Mouse (Mus musculus) layer of hippocampus, adult 2 months (tissue): ENCODE data around the gene Mcu. TPM values are rescaled to one million over a fixed set of nuclear protein-coding genes. Genes with fewer than 3 reads are reported as not detected.

Experiments used
- DNase-seq, 2 experiments: peaks; one replicate each; pipeline ENCODE4 v3.0.0; 2022; ENCODE audit warnings: low spot score in 2 of 2
- H3K27ac ChIP-seq: fragments of 200-600 bp; 2 replicates; pipeline ENCODE4 v1.8.1; 2022
- H3K4me3 ChIP-seq: fragments of 200-600 bp; 2 replicates; pipeline ENCODE4 v1.8.1; 2022; ENCODE audit warnings: mild to moderate bottlenecking
- CTCF ChIP-seq: fragments of 200-600 bp; conservative IDR thresholded peaks from 2 replicates; pipeline ENCODE4 v1.8.1; 2022; ENCODE audit warnings: antibody characterized with exemption, mild to moderate bottlenecking, moderate library complexity
- total RNA-seq, 2 experiments: library from RNA; stranded (reverse); gene quantifications; 2 replicates each; pipeline ENCODE4 v1.2.3; 2021

Mcu gene
- total RNA-seq, 2 experiments from 2014 or later = 53.8 to 54.8 TPM

DNA sequence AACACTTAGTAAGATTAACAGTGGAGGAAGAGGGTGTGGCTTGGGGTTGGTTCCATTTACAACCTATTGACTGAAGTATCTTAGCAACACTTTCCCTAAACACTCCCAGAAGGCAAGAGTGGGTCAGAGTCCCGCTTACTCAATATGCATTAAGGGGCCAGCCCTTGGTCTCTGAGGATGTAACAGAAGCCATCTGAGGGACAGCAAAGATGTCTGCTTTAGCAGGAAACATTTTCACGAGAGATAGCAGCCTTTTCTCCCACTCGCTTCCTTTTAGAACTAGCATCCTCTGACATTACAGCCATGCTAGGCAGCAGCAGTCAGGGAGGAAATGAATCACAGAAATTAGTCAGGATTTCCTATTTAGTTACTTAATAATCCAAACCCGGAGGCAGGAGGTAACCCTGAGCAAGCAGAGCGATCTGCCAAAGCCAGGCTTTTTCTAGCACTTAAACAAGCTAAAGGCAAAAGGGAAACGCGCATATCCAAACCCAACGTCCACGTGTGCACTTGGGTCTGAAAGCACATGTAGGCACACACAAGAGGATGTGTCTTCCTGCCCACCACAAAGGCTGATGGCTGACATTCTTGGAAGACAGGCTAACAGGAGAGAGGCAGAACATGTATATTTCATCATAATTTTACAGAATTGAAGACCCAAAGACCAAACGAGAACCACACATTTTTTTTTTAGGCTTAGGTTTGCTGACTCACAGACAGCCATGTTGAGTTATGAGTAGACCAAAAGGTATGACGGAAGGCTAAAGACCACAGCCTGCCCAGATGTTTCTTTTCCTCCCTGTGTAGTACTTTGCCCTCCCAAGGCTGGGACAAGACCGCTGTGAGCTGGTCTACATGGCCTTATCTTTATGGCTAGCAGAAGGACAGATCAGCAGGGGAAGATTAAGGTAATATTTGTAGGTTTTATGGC, 38.4 kb downstream of the Mcu start:
- peak in 1 of 2 experiments; percentile 14 for DNase-seq
- TF ChIP-seq CTCF = no peak
- peak overlapping the region; percentile 22; the same call in 1 of the 2 replicates for H3K4me3 ChIP-seq
- peak overlapping the region; percentile 24 for H3K27ac ChIP-seq

DNA sequence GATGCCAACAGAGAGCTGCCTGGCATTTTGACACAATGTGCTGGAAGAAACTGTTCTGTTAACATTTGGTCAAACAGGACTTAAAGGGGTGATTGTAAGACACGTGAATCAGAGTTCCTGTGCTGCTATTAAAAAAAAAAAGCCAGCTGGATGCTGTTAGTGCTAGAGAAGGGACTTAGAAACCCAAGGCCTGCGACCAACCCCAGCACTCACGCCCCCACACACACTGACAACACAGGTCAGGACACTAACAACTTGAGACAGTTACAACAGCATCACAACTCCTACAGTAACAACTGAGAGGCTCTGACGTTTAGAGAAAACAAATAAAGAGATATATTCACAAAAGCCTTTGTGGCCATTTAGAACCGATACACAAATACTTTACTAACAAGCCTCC, 40.2 kb downstream of the Mcu start:
- Histone ChIP-seq H3K4me3 (no peak overlapping the region), H3K27ac (peak overlapping the region; percentile 54; the same call in 1 of the 2 replicates)
- no peak for TF ChIP-seq CTCF
- no peak for DNase-seq

DNA sequence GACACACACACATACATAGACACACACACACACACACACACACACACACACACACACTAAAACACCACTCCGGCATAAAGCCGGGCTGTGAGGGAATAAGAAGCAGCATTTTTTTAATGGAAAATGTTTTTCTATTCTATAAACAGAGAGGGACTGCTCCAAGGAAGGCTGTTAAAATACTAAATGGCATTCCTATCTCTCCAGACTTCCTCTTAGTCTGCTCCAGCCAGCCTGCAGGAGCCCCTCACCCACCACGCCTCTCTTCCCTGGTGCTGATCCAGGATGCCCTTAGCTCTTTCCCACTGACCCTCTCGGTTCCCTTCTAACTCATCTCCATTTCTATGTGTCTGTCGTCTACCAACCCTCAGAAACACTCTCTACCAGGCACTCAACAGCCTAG, 44.5 kb downstream of the Mcu start:
- no peak overlapping the region for H3K4me3 ChIP-seq
- no peak for DNase-seq
- no peak overlapping the region for H3K27ac ChIP-seq
- TF ChIP-seq CTCF = no peak

DNA sequence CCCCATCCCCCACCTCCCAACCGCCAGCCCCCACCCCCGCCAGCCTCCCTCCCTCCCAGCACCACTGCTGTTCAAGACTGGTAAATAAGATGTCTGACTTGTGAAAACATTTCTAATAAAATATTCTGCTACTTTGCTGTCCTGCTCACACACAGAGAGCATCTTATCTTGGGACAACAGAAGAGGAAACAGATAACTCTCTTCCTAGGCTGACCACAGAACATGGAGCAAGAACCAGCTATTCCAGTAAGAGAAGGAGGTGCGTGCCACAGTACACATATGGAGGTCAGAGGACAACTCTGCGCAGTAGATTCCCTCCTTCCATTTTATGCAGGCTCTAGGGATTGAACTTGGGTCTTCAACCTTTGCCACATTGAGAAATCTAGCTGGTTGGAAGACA, 45.2 kb downstream of the Mcu start:
- TF ChIP-seq CTCF = no peak
- no peak for DNase-seq
- Histone ChIP-seq H3K4me3 (no peak overlapping the region), H3K27ac (no peak overlapping the region)

DNA sequence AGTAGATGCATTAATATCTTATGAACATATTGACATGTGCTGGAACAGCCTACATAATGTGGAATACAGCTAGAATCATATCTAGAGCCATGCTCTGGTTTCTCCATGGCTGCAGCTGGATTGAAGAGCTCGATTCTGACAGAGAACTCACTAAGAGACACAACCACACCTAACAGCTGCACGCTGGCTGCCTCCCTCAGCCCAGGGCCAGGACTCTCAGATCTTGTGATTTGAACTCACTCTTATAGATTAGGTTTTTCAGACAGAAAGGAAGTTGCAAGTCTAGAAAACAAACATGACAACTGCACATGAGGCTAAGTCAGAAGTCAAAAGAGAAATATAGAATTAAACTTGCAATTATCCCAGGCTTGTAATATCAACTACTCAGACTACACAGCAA, 45.7 kb downstream of the Mcu start:
- no peak overlapping the region for H3K27ac ChIP-seq
- no peak overlapping the region for H3K4me3 ChIP-seq
- no peak for DNase-seq
- TF ChIP-seq CTCF = no peak

DNA sequence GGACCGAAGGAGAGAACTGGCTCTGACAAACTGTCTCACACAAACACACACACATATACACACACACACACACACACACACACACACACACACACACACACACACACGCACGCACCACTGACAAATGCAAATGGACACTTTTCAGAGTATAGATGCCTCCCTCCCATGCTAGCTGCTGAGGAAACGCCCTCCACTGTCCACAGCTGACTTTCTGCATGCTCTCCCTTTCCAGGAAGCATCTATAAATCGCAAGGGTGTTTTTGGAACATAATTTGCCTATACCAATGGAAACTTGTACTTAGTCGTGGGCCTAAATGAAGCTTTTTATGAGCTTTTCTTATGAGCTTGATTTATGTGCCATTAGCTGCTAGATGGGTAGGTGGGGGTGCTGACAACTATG, 46.1 kb downstream of the Mcu start:
- DNase-seq = no peak
- Histone ChIP-seq H3K4me3 (no peak overlapping the region), H3K27ac (no peak overlapping the region)
- no peak for TF ChIP-seq CTCF

DNA sequence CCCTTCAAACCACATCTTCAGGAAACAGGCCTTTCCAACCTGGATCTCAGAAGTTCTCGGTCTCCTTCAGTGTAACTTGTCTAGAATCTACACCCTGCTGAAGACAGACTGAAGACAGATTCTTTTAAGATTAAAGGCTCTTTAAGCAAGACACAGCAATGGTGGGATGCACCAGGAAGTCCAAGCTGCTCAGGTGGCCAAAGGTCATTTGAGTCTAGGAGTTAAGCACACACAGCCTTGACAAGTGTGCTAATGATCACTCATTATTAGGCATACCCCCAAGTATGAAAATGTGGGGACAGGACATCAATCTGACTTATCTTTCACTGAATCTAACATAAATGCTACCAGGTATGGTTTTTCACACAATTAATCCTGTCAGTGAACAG, 47.0 kb downstream of the Mcu start:
- no peak for DNase-seq
- no peak for TF ChIP-seq CTCF
- no peak overlapping the region for H3K27ac ChIP-seq
- no peak overlapping the region for H3K4me3 ChIP-seq

DNA sequence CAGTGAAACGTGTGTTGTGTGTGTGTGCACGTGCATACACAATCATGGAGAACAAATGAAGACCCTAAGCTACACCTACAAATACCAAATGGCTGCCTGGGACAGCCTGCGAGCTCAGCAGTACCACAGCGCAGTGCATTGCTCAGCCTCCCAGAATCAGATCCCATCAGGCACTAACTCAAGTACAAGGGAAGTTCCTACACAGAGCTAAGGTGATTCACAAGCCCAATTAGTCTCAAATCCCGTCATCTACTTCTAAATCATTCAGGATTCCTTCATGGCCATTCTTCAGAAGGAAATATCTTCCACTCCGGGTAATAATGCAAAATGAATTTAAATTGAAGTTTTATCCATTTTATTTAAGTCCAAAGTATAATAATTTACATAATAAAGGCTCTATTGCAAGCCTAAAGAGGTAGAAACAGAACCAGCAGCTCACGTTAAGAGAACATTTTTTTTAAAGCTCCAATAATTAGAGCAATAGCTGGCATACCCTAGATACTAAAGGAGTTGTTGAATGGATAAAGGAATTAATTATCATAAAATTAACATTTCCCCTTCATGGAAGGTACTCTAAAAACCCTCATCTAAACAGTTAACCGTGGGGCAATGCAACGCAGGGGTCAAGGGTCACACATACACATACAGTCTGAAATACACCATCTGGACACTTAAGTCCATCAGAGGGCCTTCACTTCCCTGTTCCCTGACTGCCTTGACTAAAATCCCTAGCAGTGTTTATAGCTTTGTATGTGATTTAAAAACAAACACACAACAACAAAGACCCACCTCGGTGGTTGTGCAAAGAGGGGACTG, 47.6 kb downstream of the Mcu start:
- no peak for DNase-seq
- H3K27ac ChIP-seq = peak overlapping the region; percentile 28; the same call in 1 of the 2 replicates
- H3K4me3 ChIP-seq = no peak overlapping the region
- TF ChIP-seq CTCF = no peak

DNA sequence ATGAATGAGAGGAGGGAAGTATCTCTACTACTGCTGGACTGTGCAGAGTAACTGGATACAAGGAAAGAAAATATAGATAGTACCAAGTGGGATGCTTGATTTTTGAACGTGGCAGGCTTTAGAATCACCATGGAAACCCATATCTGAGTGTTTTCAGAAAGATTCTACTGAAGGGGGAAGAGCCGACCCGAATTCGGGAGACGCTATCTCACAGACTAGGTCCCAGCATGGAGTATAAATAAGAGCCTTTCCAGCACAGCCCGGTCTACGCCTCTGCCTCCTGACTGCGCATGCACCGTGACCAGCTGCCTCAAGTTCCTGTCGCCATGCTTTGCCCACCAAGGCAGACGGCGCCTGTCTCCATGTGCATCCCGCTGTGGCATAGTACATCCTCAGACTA, 49.5 kb downstream of the Mcu start:
- Histone ChIP-seq H3K27ac (0 out of 2 replicates have a peak overlapping the region, but pooled peaks have one; percentile 14), H3K4me3 (no peak overlapping the region)
- peak in 1 of 2 experiments; percentile 31 for DNase-seq
- TF ChIP-seq CTCF = no peak

DNA sequence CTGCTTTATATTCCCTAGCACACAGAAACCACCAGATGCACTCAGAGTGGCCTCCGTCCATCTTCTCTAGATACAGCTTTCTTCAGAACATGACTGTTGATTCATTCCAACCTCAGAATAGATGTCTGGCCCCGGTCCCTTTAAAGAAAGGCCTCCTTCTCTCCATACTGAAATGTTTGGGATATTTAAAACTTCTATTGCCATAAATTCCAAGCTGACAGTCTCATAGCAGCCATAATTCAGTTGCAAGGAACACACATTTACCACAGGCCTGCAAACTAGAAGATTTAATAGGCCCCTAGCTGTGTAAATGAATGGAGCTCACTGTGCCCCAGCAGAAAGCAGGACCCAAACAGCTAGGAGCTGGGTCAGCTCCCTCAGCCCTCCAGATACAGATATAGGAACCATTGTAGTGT, 50.5 kb downstream of the Mcu start:
- no peak for DNase-seq

DNA sequence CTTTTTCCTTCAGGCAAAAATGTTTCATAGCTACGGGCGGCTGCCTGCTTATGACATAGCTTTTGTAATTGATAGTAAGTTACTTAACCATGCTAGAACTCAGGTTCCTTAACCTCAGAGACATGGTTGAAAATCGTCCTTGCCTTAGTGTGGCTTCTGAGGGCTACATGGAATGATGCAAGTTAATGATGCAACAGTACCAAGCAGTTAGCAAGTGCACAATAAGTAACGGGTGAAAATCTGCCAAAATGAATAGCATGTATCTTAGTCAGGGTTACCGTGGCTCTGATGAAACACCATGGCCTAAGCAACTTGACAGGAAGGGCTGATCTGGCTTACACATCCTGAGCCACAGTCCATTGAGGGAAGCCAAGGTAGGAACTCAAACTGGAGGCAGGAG, 51.9 kb downstream of the Mcu start:
- DNase-seq = no peak
- Histone ChIP-seq H3K27ac (no peak overlapping the region), H3K4me3 (no peak overlapping the region)
- no peak for TF ChIP-seq CTCF

More for the DNA sequence above, 50.5 kb downstream of the Mcu start:
- Histone ChIP-seq H3K4me3 (no peak overlapping the region), H3K27ac (no peak overlapping the region; the same call in 1 of the 2 replicates)
- no peak for TF ChIP-seq CTCF

DNA sequence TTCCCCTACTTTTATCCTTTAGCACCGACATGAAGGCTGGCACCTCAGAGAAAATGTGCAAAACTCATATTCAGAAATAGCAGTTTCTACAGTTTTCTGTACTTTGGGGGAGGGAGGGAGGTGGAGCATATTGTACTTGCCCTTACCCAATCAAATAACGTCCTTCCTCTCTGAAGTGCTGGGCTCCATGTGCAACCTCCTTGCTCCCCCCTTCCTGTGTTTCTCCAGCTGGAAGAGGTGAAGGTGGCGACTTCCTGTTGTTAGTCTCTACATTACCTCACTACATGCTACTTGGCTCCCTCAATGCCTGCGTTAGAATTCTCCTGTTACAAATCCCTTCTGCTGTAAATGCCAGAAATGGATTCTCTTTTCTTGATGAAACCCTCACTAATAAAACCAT, 54.0 kb downstream of the Mcu start:
- no peak for DNase-seq
- Histone ChIP-seq H3K4me3 (no peak overlapping the region), H3K27ac (no peak overlapping the region)
- TF ChIP-seq CTCF = no peak

DNA sequence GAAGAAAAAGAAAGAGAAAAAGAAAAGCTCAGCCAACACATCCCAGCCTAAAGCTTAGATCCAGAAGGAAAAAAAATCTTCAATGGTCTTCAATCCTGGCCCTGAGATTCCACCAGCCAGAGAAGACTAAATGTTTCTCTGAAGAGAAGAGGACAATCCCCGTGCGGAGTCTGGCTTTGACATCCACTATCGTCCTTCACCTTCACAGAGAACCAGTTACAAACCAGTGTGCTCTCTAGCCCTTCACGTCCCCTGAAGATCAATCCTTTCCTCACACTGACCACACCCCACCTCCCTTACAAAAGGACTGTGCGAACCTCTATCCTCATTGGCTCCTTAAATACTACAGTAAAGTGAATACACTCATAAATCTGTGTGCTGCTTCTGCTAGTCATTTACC, 56.4 kb downstream of the Mcu start:
- Histone ChIP-seq H3K4me3 (no peak overlapping the region), H3K27ac (no peak overlapping the region)
- TF ChIP-seq CTCF = no peak
- no peak for DNase-seq
